Mouse (Mus musculus) heart, postnatal 0 days (tissue): Measurements from ENCODE around the gene Wdr38.

Experiments
- CTCF ChIP-seq: IDR thresholded peaks from 2 replicates; pipeline ENCODE4 v1.5.1; 2016; ENCODE audit warnings: antibody characterized with exemption, control low read depth, low read depth
- EP300 ChIP-seq: IDR thresholded peaks from 2 replicates; pipeline ENCODE4 v1.6.1; 2016; ENCODE audit warnings: antibody characterized with exemption, low read depth

GRCm38 (mm10) chr2:38987803-38988510 lies 9.3 kb upstream of the Wdr38 start:
- no peak for TF ChIP-seq CTCF
- no peak for TF ChIP-seq EP300
